Mouse (Mus musculus) heart, adult 2 months (tissue): Measurements from ENCODE around the gene Uhrf1.
A peak's percentile ranks its signal among the peaks of the same experiment; 100 is the strongest.

Source experiments
- CTCF ChIP-seq: fragments of 200-600 bp; IDR thresholded peaks from 2 replicates; pipeline ENCODE4 v1.8.1; 2022; ENCODE audit warnings: antibody characterized with exemption, mild to moderate bottlenecking, moderate library complexity
- EP300 ChIP-seq: fragments of 200-500 bp; IDR thresholded peaks from 2 replicates; pipeline ENCODE4 v1.6.1; 2011; ENCODE audit warnings: low read depth, low read length, control low read depth; ENCODE audit not compliant: insufficient read depth
- POLR2A ChIP-seq: fragments of 200-500 bp; IDR thresholded peaks from 2 replicates; pipeline ENCODE4 v1.6.1; 2011; ENCODE audit warnings: mild to moderate bottlenecking, low read depth, low read length, control low read depth; ENCODE audit not compliant: insufficient read depth

DNA sequence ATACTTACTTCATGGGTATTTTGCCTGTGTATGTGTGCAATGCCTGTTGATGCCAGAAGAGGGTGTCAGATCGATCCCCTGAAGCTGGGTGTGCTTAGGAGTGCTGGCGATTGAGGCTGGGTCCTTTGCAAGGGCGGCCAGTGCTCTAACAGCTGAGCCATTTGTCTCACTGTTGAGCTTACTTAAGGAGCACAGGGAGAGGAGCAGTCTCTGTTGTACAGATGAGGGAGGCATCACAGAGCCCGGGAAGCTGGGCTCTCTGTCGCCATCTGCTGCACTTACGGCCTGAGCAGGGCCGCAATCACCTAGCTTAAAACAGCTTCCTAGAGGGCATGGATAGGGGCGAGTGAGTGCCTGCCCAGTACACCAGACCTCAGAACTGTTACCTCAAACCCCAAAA, 29.9 kb downstream of the Uhrf1 start:
- TF ChIP-seq POLR2A, result no peak
- TF ChIP-seq EP300, result no peak
- TF ChIP-seq CTCF, result peak; percentile 46
